Comparison of ENCODE assay signal across 11 mouse cellular contexts in genomic region chr11:103261671-103262411, GRCm38 (mm10). TPM values are rescaled to one million over a fixed set of nuclear protein-coding genes. Genes with fewer than 3 reads are reported as not detected.
A peak's percentile ranks its signal among the peaks of the same experiment; 100 is the strongest.
DNase-seq lines count a peak whose midpoint lies in the region; ATAC-seq and TF ChIP-seq lines count a peak whose summit lies in the region.
"Had no signal": no experiment of that assay in that cellular context is flagged by ENCODE, and none has a peak within 500 bp of the region (broad histone marks: within the 10 kb centered on the region; RNA-seq: fewer than 3 reads in every experiment).

No protein-coding gene starts in this region.

- no peak overlapping the region for H3K4me3 ChIP-seq in layer of hippocampus, adult 2 months
- no peak overlapping the region for H3K4me3 ChIP-seq in heart, embryonic 12.5 days

- WGBS in heart, embryonic 12.5 days = 73% methylated on average over 7 of the region's 7 CpGs

- no peaks in the 10 kb centered on the region for H3K36me3 ChIP-seq in heart, embryonic 12.5 days

- no peaks in the 10 kb centered on the region for H3K27me3 ChIP-seq in heart, embryonic 12.5 days (replicated peaks)

- no peak for DNase-seq in layer of hippocampus, adult 2 months (ENCODE audit: low spot score in 2 of 2)
- no peak for DNase-seq in layer of hippocampus, adult 9-11 months
- peak; percentile 72 for DNase-seq in adrenal gland, postnatal 14 days
- peak; percentile 52 for DNase-seq in kidney, postnatal 14 days
- DNase-seq in thymus, postnatal 10 days (ENCODE audit: low spot score in 2 of 2) = no peak
- DNase-seq in retina, postnatal 1 day = no peak
- DNase-seq in cerebellum, postnatal 25 days = no peak
- DNase-seq: cerebellum, adult 8-10 months; right cerebral cortex, postnatal 25 days had no signal

- peak overlapping the region; percentile 11 for H3K27ac ChIP-seq in layer of hippocampus, adult 2 months
- 0 out of 2 replicates have a peak overlapping the region, but pooled peaks have one; percentile 19 for H3K27ac ChIP-seq in heart, embryonic 12.5 days (ENCODE audit: poor library complexity, severe bottlenecking)

- peak overlapping the region; percentile 41; the same call in 1 of the 2 replicates for H3K4me2 ChIP-seq in heart, embryonic 12.5 days

- peak overlapping the region; percentile 48; the same call in 1 of the 2 replicates for H3K9ac ChIP-seq in heart, embryonic 12.5 days

- ATAC-seq in heart, embryonic 12.5 days (ENCODE audit: insufficient number of reproducible peaks, low FRiP score) = no peak

- H3K9me3 ChIP-seq in heart, embryonic 12.5 days (replicated peaks) = no peaks in the 10 kb centered on the region

- H3K4me1 ChIP-seq in heart, embryonic 12.5 days (replicated peaks) = peaks cover 34% of the 10 kb centered on the region

- no peak for TF ChIP-seq CTCF in layer of hippocampus, adult 2 months (conservative IDR thresholded peaks at IDR 0.05)

RNA-seq across cellular contexts. Expression of gene Map3k14, which starts 5.4 kb away (rescaled TPM):
- 1 to 10 TPM; 3.3 TPM for total RNA-seq in layer of hippocampus, adult 2 months (2021)
- total RNA-seq in adrenal gland, postnatal 14 days (2021) = 6.5 and 8.7 TPM in 2 replicates
- 2.0 and 2.6 TPM in 2 replicates for polyA plus RNA-seq in heart, embryonic 12.5 days (2016; fragmentation: Nextera tagmentation; extraction: Ambion mirVana)

RNA-seq across cellular contexts. Expression of gene Spata32, which starts 43.6 kb away (rescaled TPM):
- total RNA-seq in layer of hippocampus, adult 2 months (2021) = 1 to 10 TPM; 1.2 to 1.3 TPM
- total RNA-seq in adrenal gland, postnatal 14 days (2021) = not detected in 2 replicates
- not detected in 2 replicates for polyA plus RNA-seq in heart, embryonic 12.5 days (2016; fragmentation: Nextera tagmentation; extraction: Ambion mirVana)
- total RNA-seq: ES-E14 had no signal

RNA-seq across cellular contexts. Expression of gene 1700023F06Rik, which starts 53.5 kb away (rescaled TPM):
- total RNA-seq in layer of hippocampus, adult 2 months (2021) = 1 to 10 TPM; 1.5 to 2.0 TPM
- 0.45 and 0.93 TPM in 2 replicates for total RNA-seq in adrenal gland, postnatal 14 days (2021)
- polyA plus RNA-seq in heart, embryonic 12.5 days (2016; fragmentation: Nextera tagmentation; extraction: Ambion mirVana) = 0.17 TPM in 1 of 2 replicates, not detected in the other
- total RNA-seq: ES-E14 had no signal

Comparison
In these comparisons a context has a peak if more than half of its experiments do, and no peak if none do; other contexts are left out.
1. DNase-seq: peak in adrenal gland, postnatal 14 days (single experiment) and kidney, postnatal 14 days (single experiment); none in layer of hippocampus, adult 2 months (0 of 2), layer of hippocampus, adult 9-11 months (single experiment), thymus, postnatal 10 days (0 of 2), retina, postnatal 1 day (single experiment) and cerebellum, postnatal 25 days (0 of 2).